Mouse (Mus musculus) frontal cortex, postnatal 14 days (tissue): ENCODE data around the gene Smtn.

Experiments
- DNase-seq, 2 experiments: peaks; one replicate each; pipeline ENCODE4 v3.0.0; 2022; ENCODE audit warnings: low spot score in 2 of 2

The Smtn gene

DNA sequence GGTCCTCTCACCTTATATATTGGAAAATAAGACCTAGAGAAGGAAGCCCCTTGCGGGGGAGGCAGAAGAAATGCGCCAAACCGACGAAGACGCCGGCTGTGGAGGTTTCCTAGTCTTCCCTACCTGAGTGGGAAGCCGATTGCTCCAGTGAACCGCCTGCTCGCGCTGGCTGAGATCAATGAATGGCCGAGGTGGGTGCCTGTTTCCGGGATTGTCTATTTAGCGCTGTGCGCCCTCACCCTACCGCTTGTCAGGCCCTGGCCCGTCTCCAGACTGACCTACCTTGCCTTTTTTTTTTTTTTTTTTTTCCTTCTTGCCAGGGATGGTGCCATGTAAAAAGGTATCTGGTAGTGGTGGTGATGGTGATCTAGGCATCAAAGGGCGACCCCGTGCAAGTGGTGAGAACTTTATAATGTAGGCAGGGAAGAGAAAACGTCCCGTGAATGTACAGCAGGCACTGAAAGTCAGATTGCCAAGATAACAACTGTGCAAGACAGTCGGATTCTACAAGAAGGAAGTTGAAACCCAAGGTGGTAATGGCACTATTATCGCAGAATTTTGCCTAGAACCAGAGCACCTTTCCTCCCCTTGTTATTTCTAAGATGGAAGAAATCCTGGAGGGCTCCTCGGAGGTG is at the start of gene Smtn:
Smtn (minus strand) TSS at position 162 of the 635 bp plus-strand sequence.
- DNase-seq, result no peak

DNA sequence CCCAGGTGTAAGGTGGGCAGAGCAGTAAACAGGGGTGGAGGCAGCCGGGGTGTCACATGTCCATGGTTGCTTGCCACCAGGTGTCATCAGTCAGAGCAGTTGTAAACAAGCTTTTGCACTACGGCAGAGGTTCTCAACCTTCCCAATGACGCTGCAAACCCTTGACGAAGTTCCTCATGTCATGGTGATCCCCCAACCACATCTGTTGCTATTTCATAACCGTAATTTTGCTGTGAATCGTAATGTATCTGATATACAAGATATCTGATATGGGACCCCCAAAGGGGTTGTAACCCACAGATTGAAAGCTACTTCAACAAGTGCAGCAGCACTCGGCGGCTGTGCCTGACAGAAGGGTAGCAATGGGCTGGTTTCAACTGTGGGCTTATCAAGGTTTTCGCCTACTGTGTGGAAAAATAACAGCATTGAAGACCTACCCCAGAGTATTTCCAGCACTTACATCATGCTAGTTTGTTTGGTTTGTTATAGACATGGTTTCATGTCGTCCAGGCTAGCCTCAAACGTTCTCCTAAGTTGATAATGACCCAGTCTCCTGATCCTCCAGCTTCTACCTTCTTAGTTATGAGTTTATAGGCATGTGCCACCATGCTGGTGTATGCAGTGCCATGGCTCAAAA is 47.7 kb upstream of the Smtn start:
- no peak for DNase-seq

DNA sequence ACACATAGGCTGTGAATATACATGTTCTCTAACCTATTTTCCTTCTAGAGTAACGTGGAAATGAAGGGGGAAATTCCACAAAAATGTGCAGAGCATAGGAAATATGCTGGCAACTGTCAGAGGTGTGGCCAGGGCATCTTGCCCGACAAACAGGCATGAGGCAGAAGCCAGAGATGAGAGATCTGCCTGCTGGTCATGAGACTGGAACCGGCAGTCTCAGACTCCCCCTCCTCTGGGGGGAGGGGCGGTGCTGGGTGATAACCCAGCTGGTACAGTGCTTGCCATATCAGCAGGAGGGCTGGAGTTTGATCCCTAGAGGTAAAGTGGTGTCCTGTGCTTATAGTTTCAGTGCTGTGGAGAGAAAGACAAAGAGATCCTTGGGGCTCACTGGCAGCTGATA is 46.9 kb upstream of the Smtn start:
- DNase-seq, result no peak

DNA sequence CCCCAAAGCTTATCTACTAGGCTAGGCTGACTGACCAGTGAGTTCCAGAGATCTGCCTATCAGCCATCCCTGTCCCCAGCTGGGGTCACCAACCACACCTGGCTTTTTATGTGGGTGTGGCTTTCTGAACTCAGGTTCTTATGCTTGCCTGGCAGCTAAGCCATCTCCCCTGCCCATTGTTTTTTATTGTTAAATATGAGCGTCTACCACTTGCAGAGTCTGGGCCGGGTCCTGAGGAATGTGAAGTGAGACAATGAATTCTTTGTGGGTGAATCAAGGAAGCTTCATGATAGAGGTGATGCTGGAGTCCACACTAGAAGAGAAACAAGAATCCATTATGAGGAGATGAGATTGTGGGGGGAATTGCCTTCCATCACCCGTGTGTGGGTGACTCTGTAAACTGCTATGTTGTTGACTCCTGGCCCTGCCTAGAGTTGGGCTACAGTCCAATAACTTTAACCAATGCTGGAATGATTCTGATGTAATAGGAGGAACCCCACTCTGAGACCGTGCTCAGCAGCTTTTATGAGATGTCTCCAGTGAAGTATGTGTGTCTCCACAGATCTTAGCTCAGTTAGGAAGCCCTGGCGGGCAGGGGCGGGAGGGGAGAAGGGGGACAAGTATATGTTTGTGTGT is 45.7 kb upstream of the Smtn start:
- no peak for DNase-seq

DNA sequence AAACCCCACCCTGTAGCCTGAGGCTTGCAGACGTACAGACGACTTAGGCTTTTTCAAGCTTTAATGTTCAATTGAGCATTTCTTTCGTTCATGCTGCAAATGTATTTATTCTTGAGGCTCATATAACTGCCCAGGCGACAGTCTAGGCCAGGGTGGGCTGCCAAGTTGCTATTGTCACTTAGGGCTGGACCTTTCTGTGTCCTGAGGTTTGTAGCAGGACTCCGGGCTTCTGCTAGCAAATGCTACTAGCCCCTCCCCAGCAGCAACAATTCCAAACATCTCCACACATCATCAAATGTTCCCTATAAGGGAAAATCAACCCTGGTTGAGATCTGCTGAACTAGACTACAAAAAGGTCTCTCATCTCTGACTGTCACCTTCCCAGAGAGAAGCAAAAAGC is 42.7 kb upstream of the Smtn start:
- DNase-seq, result no peak

DNA sequence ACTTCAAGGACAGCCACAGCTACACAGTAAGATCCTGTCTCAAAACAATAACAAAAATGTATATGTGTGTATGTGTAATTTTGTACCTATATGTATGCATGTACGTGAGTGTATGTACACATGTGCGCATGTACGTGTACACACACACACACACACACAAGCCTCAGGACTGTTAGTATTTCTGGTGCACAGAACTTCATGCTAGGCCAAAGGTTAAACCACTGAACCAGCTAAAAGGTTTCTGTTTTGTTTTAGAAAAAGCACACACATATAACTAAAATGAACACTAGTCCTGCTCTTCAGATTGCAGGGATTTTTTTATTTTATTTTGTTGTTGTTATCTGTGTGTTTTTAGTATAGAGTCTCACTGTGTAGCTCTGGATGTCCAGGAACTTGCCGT is 41.5 kb upstream of the Smtn start:
- no peak for DNase-seq

DNA sequence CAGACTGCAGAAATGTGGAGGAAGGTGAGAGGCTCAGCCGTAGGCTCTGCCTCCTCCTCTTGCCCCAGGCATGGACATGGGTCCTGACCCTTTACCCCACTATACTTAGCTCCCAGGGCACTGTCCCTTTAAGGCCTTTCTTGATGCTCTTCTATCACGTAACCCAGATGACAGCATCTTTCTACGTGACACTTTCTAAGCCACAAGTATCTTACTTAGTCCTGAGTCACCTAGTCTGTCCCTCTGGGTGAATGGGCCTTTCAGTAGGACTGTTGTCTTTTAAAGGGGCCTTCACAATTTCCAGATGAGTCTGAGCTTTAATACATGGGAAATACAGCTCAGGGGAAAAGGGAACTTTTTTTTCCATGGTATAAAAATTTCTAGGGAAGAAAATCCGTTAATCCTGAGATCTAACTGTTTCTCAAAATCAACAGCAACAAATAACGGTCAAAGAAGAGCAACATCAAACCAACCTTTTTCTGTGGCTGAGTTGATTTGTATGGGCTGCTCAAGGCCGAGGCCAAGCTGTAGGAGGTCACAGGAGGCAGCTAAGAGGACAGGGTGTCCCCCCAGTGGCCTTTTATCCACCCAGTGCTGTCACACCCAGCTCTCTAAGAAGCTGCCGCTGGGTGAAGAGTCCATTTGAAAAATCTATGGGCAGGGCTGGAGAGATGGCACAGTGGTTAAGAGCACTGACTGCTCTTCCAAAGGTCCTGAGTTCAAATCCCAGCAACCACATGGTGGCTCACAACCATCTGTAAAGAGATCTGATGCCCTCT is 40.1 kb upstream of the Smtn start:
- no peak for DNase-seq

DNA sequence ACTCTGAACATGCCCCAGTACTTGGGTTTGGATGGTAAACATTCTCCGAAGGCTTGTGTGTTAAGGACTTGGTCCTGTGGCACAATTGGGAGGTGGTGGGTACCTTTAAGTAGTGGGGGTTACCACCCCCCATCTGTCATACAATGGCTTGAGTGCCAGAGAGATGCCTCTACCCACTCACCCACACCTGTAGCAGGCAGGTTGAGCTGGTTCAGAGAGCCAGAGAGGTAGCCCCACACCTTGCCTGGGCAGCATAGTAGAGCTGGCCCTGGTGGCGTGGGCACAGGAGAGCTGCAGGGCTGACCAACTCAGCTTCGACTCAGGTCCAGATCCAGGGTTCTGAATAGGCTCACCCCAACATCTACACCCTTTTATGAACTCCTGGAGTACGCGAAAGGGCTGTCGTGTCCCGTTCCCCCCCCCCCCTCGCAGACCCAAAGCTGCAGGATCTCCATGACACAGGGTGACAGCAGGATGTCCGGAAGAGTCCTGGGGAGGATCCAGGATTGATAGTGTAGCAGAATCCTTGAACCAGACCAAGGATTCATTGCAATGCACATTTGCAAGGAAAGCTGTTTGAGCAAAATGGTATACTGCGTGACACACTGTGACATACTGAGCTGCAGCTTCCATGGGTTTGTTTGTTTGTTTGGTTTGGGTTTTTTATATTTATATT is 37.8 kb upstream of the Smtn start:
- DNase-seq, result no peak

DNA sequence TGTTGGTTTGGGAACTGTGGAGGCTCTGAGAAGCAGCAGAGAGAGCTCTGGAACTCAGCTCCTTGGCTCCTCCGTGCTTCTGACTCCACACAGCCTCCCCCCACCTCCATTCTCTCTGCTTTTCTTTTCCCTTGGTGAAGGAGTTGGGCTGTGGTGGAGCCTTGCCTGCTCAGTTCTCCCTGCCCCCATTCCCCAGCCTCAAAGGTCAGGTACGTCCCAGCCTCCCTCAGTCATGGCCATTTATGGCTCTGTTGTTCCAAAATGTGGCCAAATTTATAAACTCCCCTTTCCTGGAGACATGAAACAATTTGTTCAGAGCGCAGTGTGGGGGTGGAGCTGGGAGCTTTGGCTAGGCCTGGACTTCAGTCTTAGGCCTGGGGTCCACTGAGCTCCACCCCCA is 34.8 kb upstream of the Smtn start:
- DNase-seq, result no peak

DNA sequence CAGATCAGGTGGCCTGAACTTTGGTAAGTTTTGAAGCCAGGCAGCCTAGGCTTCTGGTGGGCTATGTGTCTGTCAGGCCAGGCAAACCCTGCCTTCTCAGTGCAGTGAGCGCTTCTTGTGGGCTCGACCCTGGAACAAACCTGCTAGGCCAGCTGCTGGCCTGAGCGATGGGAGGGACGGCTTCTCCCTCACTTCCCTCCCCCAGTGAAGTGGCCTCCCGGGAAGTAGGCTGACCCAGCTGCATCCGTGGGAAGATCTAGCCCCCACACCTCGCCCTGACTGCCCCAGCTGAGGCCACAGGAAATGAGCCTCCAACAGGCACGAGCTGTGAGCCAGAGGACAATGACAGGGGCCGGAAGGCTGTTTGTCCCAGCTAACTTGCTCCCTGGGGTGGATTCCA is 32.7 kb upstream of the Smtn start:
- DNase-seq, result no peak

DNA sequence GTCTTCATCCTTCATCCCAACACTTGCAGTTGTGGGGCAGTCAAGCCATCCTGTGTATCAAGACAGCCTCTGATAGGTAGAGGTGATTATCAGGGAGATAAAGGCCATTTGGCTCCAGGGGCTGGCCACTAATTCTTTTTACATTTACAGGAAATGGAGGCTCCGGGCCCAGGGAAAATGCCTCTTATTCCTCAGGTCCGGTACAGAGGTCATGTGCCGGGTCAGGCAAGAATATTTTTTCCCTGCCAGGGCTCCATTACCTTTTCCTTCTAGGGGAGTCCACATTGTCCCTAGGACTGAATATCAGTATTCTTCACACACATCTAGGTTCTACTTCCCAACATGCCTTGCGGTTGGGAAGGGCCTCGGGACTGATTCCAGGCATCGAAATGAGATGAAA is 31.8 kb upstream of the Smtn start:
- DNase-seq, result no peak

DNA sequence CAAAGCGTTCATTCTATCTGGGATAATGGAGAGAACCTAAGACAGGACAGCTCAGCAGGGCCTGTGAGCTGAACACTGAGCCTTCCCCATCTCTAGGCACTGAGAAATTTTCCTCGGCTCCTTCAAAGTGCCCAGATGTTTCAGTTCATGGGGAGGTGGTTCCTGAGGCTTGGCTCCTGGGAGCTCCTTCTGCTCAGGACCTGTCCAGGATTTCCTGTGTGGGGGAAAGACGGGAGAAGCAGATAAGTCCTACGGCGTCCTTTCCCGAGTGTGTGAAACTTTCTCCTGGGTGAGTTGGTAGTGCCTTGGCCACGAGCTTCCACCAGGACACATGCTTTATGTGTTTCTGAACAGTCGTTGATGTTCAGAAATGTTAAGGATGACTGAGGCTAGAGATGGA is 29.9 kb upstream of the Smtn start:
- DNase-seq, result no peak

DNA sequence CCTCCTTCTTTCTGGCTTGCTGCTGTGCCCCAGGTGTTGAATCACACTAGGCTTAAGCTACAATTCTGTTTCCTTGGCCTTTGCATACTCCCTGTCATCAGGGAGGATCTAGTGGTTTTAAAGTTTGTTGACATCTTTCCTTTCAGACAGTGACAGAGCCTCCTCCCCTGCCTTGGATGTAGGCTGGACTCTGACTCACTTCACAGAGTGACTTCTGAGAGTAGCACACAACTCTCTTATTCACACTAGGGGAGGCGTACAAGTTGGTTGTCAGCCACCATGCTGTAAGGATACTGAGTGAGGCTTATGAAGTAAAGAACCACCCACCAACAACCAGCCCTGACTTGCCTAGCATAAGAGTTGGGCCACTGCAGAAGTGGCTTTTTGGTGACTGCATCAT is 27.5 kb upstream of the Smtn start:
- DNase-seq, result no peak

DNA sequence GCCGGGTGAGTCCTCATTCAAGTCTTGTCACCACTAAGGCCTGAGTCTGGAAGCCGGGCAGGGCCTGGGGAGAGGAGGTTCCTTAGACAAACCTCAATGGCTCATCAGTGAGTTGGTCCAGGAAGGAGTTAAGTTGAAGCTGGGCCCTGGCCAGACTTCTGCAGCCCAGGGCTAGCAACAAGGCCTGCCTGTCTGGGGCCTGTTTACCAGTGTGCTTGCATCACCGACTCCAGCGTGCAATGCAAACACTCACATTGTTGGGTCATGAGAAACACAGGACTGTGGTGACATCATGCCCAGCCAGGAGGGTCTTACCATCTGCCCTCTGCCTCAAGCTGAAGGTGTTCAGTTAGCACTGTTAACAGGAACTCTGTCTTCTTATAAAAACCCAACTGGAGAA is 25.6 kb upstream of the Smtn start:
- no peak for DNase-seq

DNA sequence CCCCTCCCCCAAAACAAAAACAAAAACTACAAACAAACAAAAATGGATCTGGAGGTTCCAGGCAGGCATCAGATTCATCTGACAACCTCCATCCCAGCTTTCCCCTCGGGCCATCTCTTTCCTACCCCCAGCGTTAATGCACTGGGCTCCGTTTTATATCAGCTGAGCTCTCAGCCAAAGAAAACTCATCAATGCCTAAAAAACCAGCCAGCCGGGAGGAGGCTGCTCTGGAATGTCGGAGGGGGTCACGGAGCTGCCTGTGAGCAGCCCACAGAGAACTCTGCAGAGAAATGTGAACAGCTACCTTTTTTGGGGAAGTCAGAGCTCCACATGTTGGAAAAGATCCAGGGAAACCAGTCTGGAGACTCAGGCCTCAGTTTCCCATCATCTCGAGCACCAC is 24.0 kb upstream of the Smtn start:
- no peak for DNase-seq

DNA sequence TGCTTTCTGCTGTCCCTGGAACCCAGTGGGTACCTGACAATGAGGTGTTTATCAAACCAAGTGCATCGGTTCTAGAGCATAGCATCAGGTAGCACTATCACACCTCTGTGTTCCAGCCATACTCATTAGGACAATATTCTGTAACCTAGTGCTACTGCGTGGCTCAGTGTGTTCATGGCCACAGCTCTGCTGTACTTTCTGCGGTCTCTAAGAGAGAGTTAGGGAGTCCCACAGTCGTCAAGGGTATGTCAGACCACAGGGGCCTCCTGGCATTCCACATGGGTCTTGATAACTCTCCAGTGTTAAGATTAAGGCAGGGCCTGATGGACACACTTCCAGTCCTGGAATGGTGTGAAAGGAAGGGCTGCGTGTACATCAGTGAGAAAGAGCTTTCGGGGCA is 23.4 kb upstream of the Smtn start:
- DNase-seq, result no peak

DNA sequence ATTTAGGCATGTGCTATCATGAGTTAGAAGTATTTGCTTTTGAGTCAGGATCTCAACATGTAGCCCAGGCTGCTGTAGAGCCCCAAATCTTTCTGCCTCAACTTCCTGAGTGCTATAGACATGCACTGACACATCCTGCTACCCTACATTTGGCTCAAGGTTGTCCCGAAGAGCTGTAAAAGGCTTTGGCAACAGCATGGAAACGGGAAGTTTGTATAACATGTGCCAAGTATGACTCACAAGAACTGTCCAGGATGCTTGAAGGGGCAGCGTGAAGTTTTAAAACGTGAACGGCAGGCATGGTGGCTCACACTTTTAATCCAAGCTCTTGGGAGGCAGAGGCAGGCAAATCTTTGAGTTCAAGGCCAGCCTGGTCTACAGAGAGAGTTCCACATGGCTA is 19.8 kb upstream of the Smtn start:
- no peak for DNase-seq

DNA sequence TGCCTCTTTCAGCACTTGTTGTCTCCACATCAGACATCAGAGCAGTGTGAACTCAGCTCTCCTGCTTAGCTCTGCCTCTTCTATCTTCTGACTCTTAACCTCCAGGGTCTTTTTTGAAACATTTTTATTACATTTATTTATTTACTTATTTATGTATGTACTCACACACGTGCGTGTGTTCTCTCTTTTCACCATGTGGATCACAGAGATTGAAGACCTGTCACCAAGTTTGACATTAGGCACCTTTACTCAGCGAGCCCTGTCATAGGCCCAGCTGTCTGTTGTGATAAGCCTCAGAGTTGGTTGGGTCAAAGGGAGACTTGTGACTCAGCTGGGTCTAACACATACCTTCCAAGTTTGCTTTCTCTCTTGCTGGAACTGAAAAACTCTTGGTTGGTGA is 17.4 kb upstream of the Smtn start:
- DNase-seq, result no peak

DNA sequence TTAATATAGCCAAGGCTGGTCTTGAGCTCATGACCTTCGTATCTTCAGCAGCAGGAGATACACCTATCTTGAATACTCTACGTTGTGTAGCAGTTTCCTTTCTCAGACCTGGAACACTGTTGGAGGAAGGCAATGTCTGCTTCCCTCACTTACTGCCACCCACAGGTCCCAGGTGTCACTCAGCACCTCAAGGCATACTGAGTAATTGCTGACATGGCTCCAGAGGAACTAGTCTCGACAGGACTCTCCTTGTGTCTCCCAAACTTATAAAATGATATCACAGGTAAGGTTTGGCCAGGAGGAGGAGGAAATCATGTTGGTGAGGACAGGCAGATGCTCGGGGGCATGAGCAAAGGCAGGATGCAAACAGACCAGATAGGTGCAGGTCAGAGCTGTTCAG is 14.6 kb upstream of the Smtn start:
- no peak for DNase-seq

DNA sequence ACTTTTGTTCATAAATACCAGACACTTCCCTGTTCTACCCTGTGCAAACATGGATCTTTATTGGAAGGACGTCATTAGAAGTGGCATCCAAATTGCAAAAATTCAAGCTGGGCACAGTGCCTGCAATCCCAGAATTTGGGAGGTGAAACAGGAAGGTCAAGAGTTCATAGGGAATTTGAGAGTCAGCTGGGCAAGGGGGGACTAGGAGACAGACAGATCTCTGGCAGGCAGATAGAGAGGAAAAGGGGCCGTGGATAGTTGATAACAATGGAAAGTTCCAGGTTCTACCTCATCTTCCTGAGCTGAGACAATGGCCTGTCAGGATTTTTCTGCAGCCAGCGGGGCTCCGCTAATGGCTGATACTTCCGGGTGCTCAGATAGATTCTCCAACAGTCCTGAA is 9.4 kb upstream of the Smtn start:
- no peak for DNase-seq

DNA sequence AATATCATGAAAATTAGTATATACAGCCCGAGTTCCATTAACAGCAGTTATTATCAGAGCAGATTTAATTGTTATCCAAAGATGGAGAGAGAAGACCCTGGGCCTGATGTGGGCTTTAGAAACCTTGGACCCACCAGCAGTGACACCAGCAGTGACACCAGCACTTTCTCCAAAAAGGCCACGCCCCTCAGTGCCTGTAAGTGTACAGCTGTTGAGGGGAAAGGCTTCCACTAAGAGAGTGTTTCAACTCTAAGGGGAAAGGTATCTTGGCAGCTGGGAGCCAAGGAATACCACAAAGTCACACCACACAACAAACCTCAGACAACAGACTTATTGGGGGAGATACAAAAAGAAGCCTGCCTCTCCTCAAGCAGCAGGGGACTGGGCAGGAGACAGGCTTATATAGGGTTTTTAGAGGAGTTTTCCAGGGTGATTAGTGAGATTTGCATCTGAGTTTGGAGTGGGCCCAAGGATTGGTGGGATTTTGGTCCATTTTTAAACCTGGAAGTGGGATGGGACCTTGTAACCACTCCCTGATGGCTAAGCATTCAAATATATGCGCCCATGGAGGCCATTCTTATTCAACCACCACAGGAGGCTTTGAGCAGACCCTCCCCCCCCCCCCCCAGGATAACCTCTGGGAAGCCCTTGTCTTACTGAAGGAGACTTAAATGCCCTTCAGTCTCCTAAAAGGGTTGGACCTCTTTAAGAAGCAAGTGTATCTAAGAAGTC is 8.3 kb upstream of the Smtn start:
- no peak for DNase-seq

DNA sequence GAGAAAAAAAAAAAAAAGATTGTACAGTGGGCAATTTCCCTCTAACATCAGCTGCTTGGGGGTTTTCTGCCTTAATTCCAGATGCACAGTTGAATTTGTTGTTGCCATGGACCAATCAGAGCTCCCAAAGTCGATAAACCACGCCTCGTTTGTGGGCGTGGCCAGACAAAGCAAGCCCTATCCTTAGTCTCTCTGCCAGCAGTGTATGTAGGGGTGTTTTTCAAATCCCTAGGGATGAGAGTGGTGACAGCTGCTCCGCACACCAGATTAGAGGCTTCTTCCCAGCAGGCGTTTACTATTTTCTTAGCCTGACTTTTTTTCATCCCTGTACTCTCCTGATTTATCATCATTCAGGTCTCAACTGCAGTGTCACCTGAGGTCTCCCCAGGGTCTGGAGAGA is 7.6 kb upstream of the Smtn start:
- no peak for DNase-seq
